Mouse (Mus musculus): ENCODE results near the gene Tm7sf2. TPM values are rescaled to one million over a fixed set of nuclear protein-coding genes. Genes with fewer than 3 reads are reported as not detected.
A peak's percentile ranks its signal among the peaks of the same experiment; 100 is the strongest.
"Not testable (repeated sequence)": the region's sequence is repeated elsewhere in the genome, so short reads cannot be mapped to it uniquely, and the experiment has no call there.

Tm7sf2 gene
- polyA plus RNA-seq, 1 experiment: 49.4 TPM

- peak overlapping the region; percentile 38 for H3K27ac ChIP-seq (ENCODE audit: insufficient read depth, low read depth, low read length)
- no peaks in the 10 kb centered on the region for H3K27me3 ChIP-seq (ENCODE audit: control insufficient read depth, insufficient read depth, low read length)
- TF ChIP-seq CTCF (IDR thresholded peaks at IDR 0.05; ENCODE audit: extremely low read depth, insufficient read length, insufficient replicate concordance, low read depth, low read length) (no peak), POLR2A (IDR thresholded peaks at IDR 0.05; ENCODE audit: low read depth, low read length) (no peak)
- H3K36me3 ChIP-seq (ENCODE audit: control insufficient read depth, insufficient read depth, low read length): peaks cover 47% of the 10 kb centered on the region
- H3K4me3 ChIP-seq (ENCODE audit: low read depth, low read length): peak overlapping the region; percentile 73
- H3K4me1 ChIP-seq (ENCODE audit: control insufficient read depth, insufficient read depth, insufficient read length, low read length): peaks cover 7% of the 10 kb centered on the region
- WGBS: 68% methylated on average over 8 of the region's 8 CpGs
Measured at GRCm38 (mm10) chr19:6047899-6048166, 20.3 kb downstream of the Tm7sf2 start.

- WGBS: under 1% methylated on average over 44 of the region's 44 CpGs
- Histone ChIP-seq H3K4me3 (ENCODE audit: low read depth, low read length) (peak overlapping the region; percentile 73), H3K27me3 (ENCODE audit: control insufficient read depth, insufficient read depth, low read length) (no peaks in the 10 kb centered on the region), H3K4me1 (ENCODE audit: control insufficient read depth, insufficient read depth, insufficient read length, low read length) (peaks cover 7% of the 10 kb centered on the region), H3K36me3 (ENCODE audit: control insufficient read depth, insufficient read depth, low read length) (peaks cover 42% of the 10 kb centered on the region), H3K27ac (ENCODE audit: insufficient read depth, low read depth, low read length) (peak overlapping the region; percentile 98)
- TF ChIP-seq CTCF (IDR thresholded peaks at IDR 0.05; ENCODE audit: extremely low read depth, insufficient read length, insufficient replicate concordance, low read depth, low read length) (no peak), POLR2A (IDR thresholded peaks at IDR 0.05; ENCODE audit: low read depth, low read length) (no peak)
Measured at GRCm38 (mm10) chr19:6047154-6047898, 20.8 kb downstream of the Tm7sf2 start.

GRCm38 (mm10) chr19:6046294-6047153 lies 21.6 kb downstream of the Tm7sf2 start, which contains the start of gene Syvn1:
Gene Syvn1, plus strand, starts transcription at chr19:6046576.
- Histone ChIP-seq H3K4me1 (ENCODE audit: control insufficient read depth, insufficient read depth, insufficient read length, low read length) (peaks cover 7% of the 10 kb centered on the region), H3K27me3 (ENCODE audit: control insufficient read depth, insufficient read depth, low read length) (no peaks in the 10 kb centered on the region), H3K27ac (ENCODE audit: insufficient read depth, low read depth, low read length) (peak within 1 kb of the TSS; percentile 99), H3K36me3 (ENCODE audit: control insufficient read depth, insufficient read depth, low read length) (peaks cover 34% of the 10 kb centered on the region), H3K4me3 (ENCODE audit: low read depth, low read length) (peak within 1 kb of the TSS; percentile 73)
- WGBS: under 1% methylated on average over 65 of the region's 65 CpGs
- TF ChIP-seq POLR2A (IDR thresholded peaks at IDR 0.05; ENCODE audit: low read depth, low read length): peak; percentile 59; the same call in 1 of the 2 replicates
- TF ChIP-seq CTCF (IDR thresholded peaks at IDR 0.05; ENCODE audit: extremely low read depth, insufficient read length, insufficient replicate concordance, low read depth, low read length): no peak

GRCm38 (mm10) chr19:6045366-6046293 lies 22.5 kb downstream of the Tm7sf2 start:
- peak overlapping the region; percentile 73 for H3K4me3 ChIP-seq (ENCODE audit: low read depth, low read length)
- peaks cover 7% of the 10 kb centered on the region for H3K4me1 ChIP-seq (ENCODE audit: control insufficient read depth, insufficient read depth, insufficient read length, low read length)
- peak overlapping the region; percentile 99 for H3K27ac ChIP-seq (ENCODE audit: insufficient read depth, low read depth, low read length)
- 8% methylated on average over 20 of the region's 20 CpGs for WGBS
- H3K27me3 ChIP-seq (ENCODE audit: control insufficient read depth, insufficient read depth, low read length): no peaks in the 10 kb centered on the region
- TF ChIP-seq CTCF (IDR thresholded peaks at IDR 0.05; ENCODE audit: extremely low read depth, insufficient read length, insufficient replicate concordance, low read depth, low read length): no peak
- TF ChIP-seq POLR2A (IDR thresholded peaks at IDR 0.05; ENCODE audit: low read depth, low read length): no peak
- peaks cover 25% of the 10 kb centered on the region for H3K36me3 ChIP-seq (ENCODE audit: control insufficient read depth, insufficient read depth, low read length)

GRCm38 (mm10) chr19:6044102-6044501 lies 24.1 kb downstream of the Tm7sf2 start:
- H3K27me3 ChIP-seq (ENCODE audit: control insufficient read depth, insufficient read depth, low read length); H3K4me3 ChIP-seq (ENCODE audit: low read depth, low read length); H3K4me1 ChIP-seq (ENCODE audit: control insufficient read depth, insufficient read depth, insufficient read length, low read length); H3K36me3 ChIP-seq (ENCODE audit: control insufficient read depth, insufficient read depth, low read length); H3K27ac ChIP-seq (ENCODE audit: insufficient read depth, low read depth, low read length): not testable (repeated sequence)
- 23% methylated on average over 4 of the region's 4 CpGs for WGBS

GRCm38 (mm10) chr19:6042293-6042692 lies 25.9 kb downstream of the Tm7sf2 start:
- Histone ChIP-seq H3K4me1 (ENCODE audit: control insufficient read depth, insufficient read depth, insufficient read length, low read length) (peaks cover 7% of the 10 kb centered on the region; the same call in 1 of the 2 replicates), H3K27ac (ENCODE audit: insufficient read depth, low read depth, low read length) (no peak overlapping the region), H3K36me3 (ENCODE audit: control insufficient read depth, insufficient read depth, low read length) (no peaks in the 10 kb centered on the region), H3K4me3 (ENCODE audit: low read depth, low read length) (no peak overlapping the region), H3K27me3 (ENCODE audit: control insufficient read depth, insufficient read depth, low read length) (no peaks in the 10 kb centered on the region)
- TF ChIP-seq POLR2A (IDR thresholded peaks at IDR 0.05; ENCODE audit: low read depth, low read length): no peak
- 63% methylated on average over 9 of the region's 9 CpGs for WGBS
